26 mouse cellular contexts compared by ENCODE assay signal in the genomic region with DNA sequence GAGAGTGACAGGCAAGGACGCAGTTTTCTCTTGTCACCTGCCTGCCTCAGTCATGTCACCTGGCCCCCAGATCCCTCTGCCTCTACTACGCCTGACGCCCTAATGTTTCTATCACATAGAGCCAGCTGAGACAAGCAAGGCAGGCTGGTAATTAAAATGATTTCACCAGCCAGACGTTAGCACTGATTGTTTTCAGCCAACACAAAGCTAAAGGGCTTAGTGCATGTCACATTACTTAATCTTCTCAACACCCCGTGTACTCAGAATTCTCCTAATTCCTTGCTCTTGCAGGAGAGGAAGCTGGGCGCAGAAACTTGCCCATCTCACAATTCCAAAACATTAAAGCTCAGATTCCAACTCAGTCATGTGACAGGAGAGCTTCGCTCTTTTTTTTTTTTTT. TPM values are rescaled to one million over a fixed set of nuclear protein-coding genes. Genes with fewer than 3 reads are reported as not detected.
A peak's percentile ranks its signal among the peaks of the same experiment; 100 is the strongest.
DNase-seq lines count a peak whose midpoint lies in the region; ATAC-seq and TF ChIP-seq lines count a peak whose summit lies in the region.
"Had no signal": no experiment of that assay in that cellular context is flagged by ENCODE, and none has a peak within 500 bp of the region (broad histone marks: within the 10 kb centered on the region; RNA-seq: fewer than 3 reads in every experiment).

No protein-coding gene starts in this region.

- no peaks in the 10 kb centered on the region for H3K36me3 ChIP-seq in hindbrain, embryonic 13.5 days
- no peaks in the 10 kb centered on the region for H3K36me3 ChIP-seq in hindbrain, embryonic 12.5 days
- H3K36me3 ChIP-seq: embryonic facial prominence, embryonic 15.5 days; forebrain, embryonic 12.5 days; forebrain, embryonic 15.5 days; heart, embryonic 10.5 days; hindbrain, embryonic 10.5 days; hindbrain, embryonic 15.5 days had no signal

- H3K4me3 ChIP-seq in hindbrain, embryonic 13.5 days = no peak overlapping the region
- H3K4me3 ChIP-seq in hindbrain, embryonic 12.5 days = no peak overlapping the region
- H3K4me3 ChIP-seq: embryonic facial prominence, embryonic 15.5 days; forebrain, embryonic 12.5 days; forebrain, embryonic 15.5 days; heart, adult 2 months; heart, embryonic 10.5 days; hindbrain, embryonic 10.5 days; hindbrain, embryonic 15.5 days had no signal

- TF ChIP-seq POLR2A in brain, embryonic 14.5 days (IDR thresholded peaks at IDR 0.05; ENCODE audit: borderline replicate concordance, extremely low read depth, insufficient read depth, insufficient read length, poor library complexity, severe bottlenecking) = no peak

- 0 out of 2 replicates have a peak, but pooled peaks cover 4% of the 10 kb centered on the region for H3K9me3 ChIP-seq in hindbrain, embryonic 13.5 days
- H3K9me3 ChIP-seq in hindbrain, embryonic 12.5 days (replicated peaks) = 0 out of 2 replicates have a peak, but pooled peaks cover 10% of the 10 kb centered on the region
- H3K9me3 ChIP-seq: embryonic facial prominence, embryonic 15.5 days; forebrain, embryonic 12.5 days; forebrain, embryonic 15.5 days; heart, embryonic 10.5 days; hindbrain, embryonic 15.5 days had no signal

- peaks cover 7% of the 10 kb centered on the region for H3K4me1 ChIP-seq in hindbrain, embryonic 13.5 days (replicated peaks)
- H3K4me1 ChIP-seq in hindbrain, embryonic 12.5 days = peaks cover 8% of the 10 kb centered on the region

- H3K27ac ChIP-seq in hindbrain, embryonic 13.5 days = peak overlapping the region; percentile 62
- H3K27ac ChIP-seq in hindbrain, embryonic 12.5 days = no peak overlapping the region
- H3K27ac ChIP-seq: embryonic facial prominence, embryonic 15.5 days; forebrain, embryonic 12.5 days; forebrain, embryonic 15.5 days; heart, adult 2 months; heart, embryonic 10.5 days; hindbrain, embryonic 15.5 days had no signal

- H3K9ac ChIP-seq in hindbrain, embryonic 13.5 days = no peak overlapping the region
- H3K9ac ChIP-seq in hindbrain, embryonic 12.5 days = no peak overlapping the region
- H3K9ac ChIP-seq: embryonic facial prominence, embryonic 15.5 days; forebrain, embryonic 12.5 days; forebrain, embryonic 15.5 days; hindbrain, embryonic 15.5 days had no signal

- WGBS in hindbrain, embryonic 13.5 days = 67% methylated on average over 7 of the region's 7 CpGs
- WGBS in hindbrain, embryonic 12.5 days = 72% methylated on average over 7 of the region's 7 CpGs

- H3K27me3 ChIP-seq in hindbrain, embryonic 13.5 days = no peaks in the 10 kb centered on the region; the same call in 1 of the 2 replicates
- no peaks in the 10 kb centered on the region; the same call in 1 of the 2 replicates for H3K27me3 ChIP-seq in hindbrain, embryonic 12.5 days
- H3K27me3 ChIP-seq: embryonic facial prominence, embryonic 15.5 days; forebrain, embryonic 12.5 days; forebrain, embryonic 15.5 days; hindbrain, embryonic 15.5 days had no signal

- no peak for TF ChIP-seq CTCF in brain, embryonic 14.5 days (IDR thresholded peaks at IDR 0.05; ENCODE audit: borderline replicate concordance, extremely low read depth, insufficient read depth, insufficient read length)

- H3K4me2 ChIP-seq in hindbrain, embryonic 13.5 days = no peak overlapping the region
- no peak overlapping the region for H3K4me2 ChIP-seq in hindbrain, embryonic 12.5 days (replicated peaks)
- H3K4me2 ChIP-seq: embryonic facial prominence, embryonic 15.5 days; forebrain, embryonic 12.5 days; forebrain, embryonic 15.5 days; hindbrain, embryonic 15.5 days had no signal

- ATAC-seq in hindbrain, embryonic 13.5 days (ENCODE audit: low FRiP score) = no peak
- no peak for ATAC-seq in hindbrain, embryonic 12.5 days (ENCODE audit: low FRiP score)
- ATAC-seq: CD4-positive, CD25-positive, alpha-beta regulatory T cell, adult 4 months; forebrain, embryonic 15.5 days had no signal

- DNase-seq in brain, embryonic 14.5 days (ENCODE audit: low read depth) = peak; percentile 37
- peak; percentile 42 for DNase-seq in fat pad, adult 2 months (ENCODE audit: extremely low read depth, low read depth, low spot score)
- no peak for DNase-seq in kidney, adult 9 months
- DNase-seq in testis, postnatal 10 days (ENCODE audit: low spot score) = no peak
- DNase-seq: adrenal gland, adult 2 months; adrenal gland, postnatal 14 days; cerebellum, adult 11-12 months; cerebellum, adult 8-10 months; cerebellum, postnatal 10 days; cerebellum, postnatal 36 days; embryo, embryonic 11 days; gastrocnemius, postnatal 25 days; heart, adult 2 months; heart, postnatal 36 days had no signal

RNA-seq across cellular contexts. Expression of a gene that starts 13.4 kb away (rescaled TPM):
- 0.05 and 0.13 TPM in 2 replicates for polyA plus RNA-seq in hindbrain, embryonic 13.5 days (2015; fragmentation: Nextera tagmentation; extraction: Ambion mirVana)
- polyA plus RNA-seq in hindbrain, embryonic 12.5 days (2016; fragmentation: Nextera tagmentation; extraction: Ambion mirVana) = 0.07 and 0.14 TPM in 2 replicates
- 0.03 and 0.12 TPM in 2 replicates for polyA plus RNA-seq in brain, embryonic 14.5 days (2012; rRNA removed)
- polyA plus RNA-seq: forebrain, embryonic 12.5 days; forebrain, embryonic 15.5 days; heart, embryonic 10.5 days; hindbrain, embryonic 10.5 days had no signal

RNA-seq across cellular contexts. Expression of a gene that starts 22.8 kb away (rescaled TPM):
- 8.0 and 8.2 TPM in 2 replicates for polyA plus RNA-seq in hindbrain, embryonic 13.5 days (2015; fragmentation: Nextera tagmentation; extraction: Ambion mirVana)
- 11.6 and 13.0 TPM in 2 replicates for polyA plus RNA-seq in hindbrain, embryonic 12.5 days (2016; fragmentation: Nextera tagmentation; extraction: Ambion mirVana)
- polyA plus RNA-seq in brain, embryonic 14.5 days (2012; rRNA removed) = 13.5 and 16.3 TPM in 2 replicates

RNA-seq across cellular contexts. Expression of a gene that starts 36.0 kb away (rescaled TPM):
- 0.42 and 0.48 TPM in 2 replicates for polyA plus RNA-seq in hindbrain, embryonic 13.5 days (2015; fragmentation: Nextera tagmentation; extraction: Ambion mirVana)
- 0.09 and 0.57 TPM in 2 replicates for polyA plus RNA-seq in hindbrain, embryonic 12.5 days (2016; fragmentation: Nextera tagmentation; extraction: Ambion mirVana)
- polyA plus RNA-seq in brain, embryonic 14.5 days (2012; rRNA removed) = 1.5 TPM in 2 replicates
- polyA plus RNA-seq: C2C12; CD4-positive, CD25-positive, alpha-beta regulatory T cell, adult 4 months; embryonic facial prominence, embryonic 11.5 days; embryonic facial prominence, embryonic 15.5 days; heart, adult 2 months; heart, embryonic 10.5 days; heart, embryonic 14.5 days had no signal

RNA-seq across cellular contexts. Expression of a gene that starts 40.0 kb away (rescaled TPM):
- 0.23 and 0.31 TPM in 2 replicates for polyA plus RNA-seq in hindbrain, embryonic 13.5 days (2015; fragmentation: Nextera tagmentation; extraction: Ambion mirVana)
- 0.14 TPM in 1 of 2 replicates, not detected in the other for polyA plus RNA-seq in hindbrain, embryonic 12.5 days (2016; fragmentation: Nextera tagmentation; extraction: Ambion mirVana)
- 0.14 and 0.22 TPM in 2 replicates for polyA plus RNA-seq in brain, embryonic 14.5 days (2012; rRNA removed)
- polyA plus RNA-seq: CD4-positive, CD25-positive, alpha-beta regulatory T cell, adult 4 months; heart, adult 2 months; heart, embryonic 14.5 days; hindbrain, embryonic 10.5 days had no signal

Comparison
In these comparisons a context has a peak if more than half of its experiments do, and no peak if none do; other contexts are left out.
1. DNase-seq: peak in brain, embryonic 14.5 days (single experiment) and fat pad, adult 2 months (single experiment); none in kidney, adult 9 months (single experiment) and testis, postnatal 10 days (single experiment).